Mouse (Mus musculus) inflammation-experienced regulatory T-cells, adult 6 months (primary cell): ENCODE results near the gene Atp5g2. TPM values are rescaled to one million over a fixed set of nuclear protein-coding genes. Genes with fewer than 3 reads are reported as not detected.
"Not testable (repeated sequence)": the region's sequence is repeated elsewhere in the genome, so short reads cannot be mapped to it uniquely, and the experiment has no call there.

Experiments
- ATAC-seq: one replicate; pipeline ENCODE4 v1.8.0; 2017
- polyA plus RNA-seq, 3 experiments: library from polyadenylated mRNA; unstranded; fragments of 100-300 nt; shearing (Covaris generic); gene quantifications; one replicate each; pipeline ENCODE4 v1.2.1; 2017

Atp5g2 gene
- polyA plus RNA-seq, 3 experiments from 2014 or later, result 32.4 to 64.3 (median 37.5) TPM

DNA sequence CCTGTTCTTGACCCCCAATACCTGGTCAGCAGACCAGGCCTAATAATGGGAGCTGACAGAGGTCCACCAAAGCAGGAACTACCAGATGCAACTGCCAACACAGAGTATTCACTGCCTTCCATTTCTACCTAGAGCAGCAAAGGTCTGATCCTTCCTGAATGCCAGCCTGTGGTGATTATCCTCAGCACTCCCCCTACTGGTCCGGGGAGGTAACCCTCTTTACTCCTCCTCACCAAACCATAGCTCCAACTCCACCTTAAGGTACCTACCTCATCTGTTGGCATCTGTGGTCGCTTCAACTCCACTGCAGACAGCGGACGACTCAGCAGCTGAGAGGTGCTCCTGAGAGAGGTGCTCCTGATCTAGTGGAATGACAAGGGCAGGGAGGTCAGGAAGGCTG, 6.7 kb downstream of the Atp5g2 start:
- ATAC-seq, result peak; percentile 69

DNA sequence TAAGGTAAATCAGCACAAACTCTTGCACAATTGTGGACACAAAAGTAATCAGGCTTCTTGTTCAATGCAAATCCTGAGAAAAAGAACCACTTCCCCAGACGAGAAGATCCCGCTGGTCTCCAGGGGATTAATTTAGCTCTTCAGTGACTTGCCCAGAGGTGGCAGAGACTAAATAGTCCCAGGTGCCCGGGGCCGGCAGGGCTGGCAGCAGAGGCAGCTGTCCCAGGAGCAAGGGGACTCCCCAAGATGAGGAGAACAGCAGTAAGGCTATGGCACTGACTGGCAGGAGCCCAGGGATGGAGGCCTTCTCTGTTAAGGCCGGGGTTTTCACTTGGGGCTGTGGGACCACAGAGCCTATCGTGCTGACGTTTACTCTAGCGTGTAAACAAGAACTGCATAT, 8.3 kb downstream of the Atp5g2 start:
- no peak for ATAC-seq

- not testable (repeated sequence) for ATAC-seq
Observed at GRCm38 (mm10) chr15:102662601-102663000, 9.6 kb downstream of the Atp5g2 start.

DNA sequence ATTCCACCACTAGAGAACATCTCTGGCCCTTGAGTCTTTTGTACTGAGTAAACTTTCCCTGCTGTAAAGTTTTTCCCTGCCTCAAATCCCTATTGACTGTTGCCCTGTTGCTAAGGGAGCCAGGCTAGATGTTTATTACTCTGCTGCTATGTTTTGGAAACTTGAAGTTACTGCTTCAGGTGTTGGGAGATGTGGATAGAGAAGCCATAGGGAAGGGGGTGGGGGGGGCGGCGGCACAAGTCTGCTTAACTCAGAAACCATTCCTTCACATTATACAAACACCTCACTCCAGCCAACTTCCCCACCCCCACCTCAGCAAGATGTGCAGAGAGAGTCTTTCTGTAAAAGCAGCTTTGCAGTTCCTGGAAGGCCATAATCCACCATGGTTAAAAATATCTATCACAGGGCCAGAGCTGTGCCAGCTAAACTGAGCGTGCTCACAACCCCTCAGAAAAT, 14.2 kb downstream of the Atp5g2 start:
- no peak for ATAC-seq

DNA sequence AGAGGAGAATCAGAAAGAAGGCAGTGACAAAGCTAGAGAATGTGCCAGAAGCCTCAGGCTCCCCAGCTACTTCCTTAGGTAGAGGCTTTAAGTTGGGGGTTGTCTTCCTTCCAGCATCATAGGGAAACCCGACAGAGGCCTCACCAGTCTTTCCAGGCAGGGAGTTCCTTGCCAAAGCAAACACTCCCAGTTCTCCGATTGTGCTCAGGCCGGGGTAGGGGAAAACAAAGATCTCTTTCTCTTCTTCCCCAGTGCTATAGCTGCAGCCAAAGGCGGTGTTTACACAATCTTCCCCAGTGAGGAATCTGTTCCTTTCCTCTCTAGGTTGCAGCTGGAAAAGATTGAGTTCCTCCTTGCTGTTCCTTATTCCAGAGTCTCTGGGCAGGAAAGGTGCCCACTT, 15.5 kb downstream of the Atp5g2 start:
- ATAC-seq, result no peak

DNA sequence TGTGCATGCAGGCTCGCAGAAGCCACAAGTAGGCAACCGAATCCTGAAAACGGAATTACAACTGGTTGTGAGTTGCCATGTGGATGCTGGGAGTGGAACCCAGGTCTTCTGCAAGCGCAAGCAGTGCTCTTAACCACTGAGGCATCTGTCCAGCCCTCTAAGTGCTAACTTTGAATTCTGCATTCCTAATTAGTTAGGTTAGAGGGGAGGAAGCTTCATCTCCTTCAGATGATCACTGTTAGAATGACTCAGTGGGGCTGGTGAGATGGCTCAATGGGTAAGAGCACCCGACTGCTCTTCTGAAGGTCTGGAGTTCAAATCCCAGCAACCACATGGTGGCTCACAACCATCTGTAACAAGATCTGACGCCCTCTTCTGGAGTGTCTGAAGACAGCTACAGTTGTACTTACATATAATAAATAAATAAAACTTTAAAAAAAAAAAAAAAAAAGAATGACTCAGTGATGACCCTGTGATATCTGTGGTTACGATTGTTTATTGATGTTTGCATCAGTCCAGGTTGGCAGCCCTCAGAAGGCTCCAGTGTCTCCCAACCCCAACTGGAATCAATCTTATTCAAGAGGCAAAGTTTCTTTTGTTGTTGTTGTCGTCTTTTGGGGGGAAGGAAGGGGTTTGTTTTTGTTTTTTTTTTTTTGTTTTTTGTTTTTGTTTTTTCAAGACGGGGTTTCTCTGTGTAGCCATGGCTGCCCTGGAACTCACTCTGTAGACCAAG, 20.1 kb downstream of the Atp5g2 start:
- not testable (repeated sequence) for ATAC-seq

GRCm38 (mm10) chr15:102651107-102651506, 21.0 kb downstream of the Atp5g2 start:
- no peak for ATAC-seq

DNA sequence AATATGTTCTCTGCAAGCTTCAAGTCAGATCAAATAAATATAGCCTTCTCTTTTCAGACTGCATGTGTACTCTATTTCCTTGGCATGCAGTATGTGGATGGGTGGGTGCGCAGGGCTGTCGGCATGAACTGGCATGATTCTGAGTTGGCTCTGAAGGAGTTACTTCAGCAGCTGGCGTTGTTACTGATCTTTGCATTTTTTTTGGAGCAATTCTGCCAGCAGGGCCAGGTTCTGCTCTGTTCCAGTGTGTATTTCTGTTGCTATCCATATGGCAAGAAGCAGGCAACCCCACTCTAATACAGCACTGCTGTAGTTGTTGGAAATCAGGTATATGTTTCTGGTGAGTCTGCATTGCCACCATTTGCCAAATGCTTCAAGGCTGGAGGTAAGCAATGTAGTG, 36.3 kb downstream of the Atp5g2 start:
- no peak for ATAC-seq

DNA sequence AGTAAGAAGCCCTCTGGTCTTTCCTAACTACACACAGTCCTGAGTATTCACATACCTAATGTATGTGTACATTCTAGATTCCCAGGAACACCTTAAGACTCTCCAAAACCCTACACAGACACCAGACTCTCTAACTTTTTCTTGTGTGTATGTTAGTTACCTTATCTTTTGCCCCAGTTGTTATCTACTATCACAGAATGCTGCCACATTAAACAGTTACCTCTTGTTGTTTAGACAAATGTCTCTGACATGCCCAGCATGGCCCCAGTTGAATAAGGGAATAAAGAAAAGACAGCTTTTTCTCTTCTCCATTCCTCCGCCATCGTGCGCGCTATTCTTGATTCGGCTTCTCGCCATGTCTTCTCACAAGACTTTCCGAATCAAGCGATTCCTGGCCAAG, 37.5 kb downstream of the Atp5g2 start:
- no peak for ATAC-seq

DNA sequence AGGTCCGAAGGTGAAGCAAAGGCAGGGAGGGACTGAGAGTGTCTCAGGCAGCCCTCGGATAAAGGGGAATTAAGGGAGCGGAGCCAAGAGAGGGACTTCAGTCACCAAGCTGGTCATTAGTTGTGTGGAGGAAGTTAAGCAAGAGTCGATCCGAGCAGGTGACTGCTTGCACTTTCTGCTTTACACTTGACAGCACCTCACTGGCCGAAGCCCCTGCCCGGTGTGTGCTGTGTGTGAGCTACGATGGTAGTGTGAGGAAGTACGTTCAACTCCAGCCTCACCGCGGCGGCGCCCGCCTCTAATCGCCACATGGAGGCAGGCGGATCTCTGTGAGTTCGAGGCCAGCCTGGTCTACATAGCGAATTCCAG, 46.5 kb downstream of the Atp5g2 start:
- ATAC-seq, result peak; percentile 31

GRCm38 (mm10) chr15:102624970-102625686, 47.0 kb downstream of the Atp5g2 start, which contains the start of the genes Gm28047 and Atf7:
Gm28047 (minus strand) TSS chr15:102625067.
Atf7 (minus strand) TSS chr15:102625464.
- peak; percentile 93 for ATAC-seq

DNA sequence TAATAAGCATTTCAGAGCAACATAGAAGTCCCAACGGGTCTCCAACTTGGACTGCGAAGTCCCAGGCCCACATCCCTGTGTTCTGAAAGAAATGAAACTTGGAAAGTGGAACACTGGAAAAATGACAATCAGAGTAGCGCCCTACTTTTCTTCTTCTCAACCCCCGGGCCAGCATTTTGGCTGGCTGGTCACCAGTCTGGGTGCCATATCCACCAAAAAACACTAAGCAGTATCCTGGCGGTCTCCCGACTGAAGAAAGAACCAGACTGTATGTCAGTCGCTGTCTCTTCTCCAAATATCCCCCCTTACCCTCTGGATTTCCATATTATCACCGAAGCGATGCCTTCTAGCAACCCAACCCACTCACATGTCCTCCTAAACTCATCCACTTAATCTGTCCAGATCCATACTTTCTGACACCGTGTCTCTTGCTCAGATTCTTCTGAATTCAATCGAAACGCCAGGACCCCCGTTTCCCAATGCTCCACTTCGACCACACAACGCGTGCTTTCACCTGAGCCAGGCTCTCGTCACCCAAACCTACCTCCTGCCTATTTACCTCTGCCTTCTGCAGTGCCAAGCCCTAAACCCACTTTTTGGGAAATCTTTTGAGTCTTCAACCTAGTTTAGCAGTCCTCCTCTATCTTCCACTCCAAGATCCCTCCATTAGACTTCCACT, 47.7 kb downstream of the Atp5g2 start:
- ATAC-seq, result no peak

- ATAC-seq, result no peak
Observed at GRCm38 (mm10) chr15:102623121-102623520, 49.0 kb downstream of the Atp5g2 start.

DNA sequence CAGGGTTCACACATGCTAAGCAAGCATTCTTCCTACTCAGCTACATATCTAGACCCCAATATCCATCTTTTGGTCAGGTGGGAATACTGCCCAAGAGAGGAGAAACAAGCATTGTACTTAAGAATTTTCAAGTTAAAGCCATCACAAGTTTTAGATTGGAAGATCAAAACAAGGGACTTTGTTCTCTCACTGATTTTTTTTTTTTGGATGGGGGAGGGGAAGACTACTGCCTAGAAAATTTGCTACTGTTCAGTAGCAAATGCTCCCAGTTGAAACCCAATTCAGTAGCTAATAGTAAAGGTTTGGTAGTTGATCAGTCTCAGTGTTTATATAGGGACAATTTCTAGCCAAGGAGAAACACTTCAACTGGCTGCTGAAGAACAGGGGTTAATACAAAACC, 49.6 kb downstream of the Atp5g2 start:
- ATAC-seq, result no peak

GRCm38 (mm10) chr15:102620765-102621164, 51.4 kb downstream of the Atp5g2 start:
- ATAC-seq, result no peak

GRCm38 (mm10) chr15:102619486-102619885, 52.7 kb downstream of the Atp5g2 start:
- no peak for ATAC-seq

- no peak for ATAC-seq
Observed at GRCm38 (mm10) chr15:102617654-102618053, 54.5 kb downstream of the Atp5g2 start.

- no peak for ATAC-seq
Observed at GRCm38 (mm10) chr15:102616174-102616573, 56.0 kb downstream of the Atp5g2 start.

DNA sequence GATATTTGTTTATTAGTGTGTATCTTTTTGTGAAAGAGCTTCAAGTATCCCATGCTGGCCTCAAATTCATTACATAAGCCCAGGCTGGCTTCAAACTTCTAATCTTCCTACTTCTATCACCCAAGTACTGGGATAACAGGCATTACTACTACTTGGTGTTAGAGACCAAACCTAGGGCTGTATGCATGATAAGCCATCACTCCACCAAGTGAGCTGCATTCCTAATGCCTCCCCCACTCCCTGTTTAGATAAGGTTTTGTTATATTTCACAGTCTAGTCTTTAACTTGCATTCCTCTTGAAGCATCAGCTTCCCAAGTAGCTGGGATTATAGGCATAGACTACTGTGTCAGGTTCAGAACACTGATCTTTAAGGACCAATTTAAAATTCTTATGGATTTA, 57.9 kb downstream of the Atp5g2 start:
- no peak for ATAC-seq

GRCm38 (mm10) chr15:102612966-102613365, 59.2 kb downstream of the Atp5g2 start:
- no peak for ATAC-seq
